Mouse (Mus musculus) CD8-positive naive resting alpha-beta T cell, adult 2 months (primary cell): Measurements from ENCODE around the gene Ypel5.

Experiments
- DNase-seq, 2 experiments: peaks; one replicate each; pipeline ENCODE4 v3.0.0; 2022; ENCODE audit warnings: low read depth in 2 of 2, low spot score in 2 of 2

Gene Ypel5

GRCm38 (mm10) chr17:72836158-72837115 is at the start of gene Ypel5:
TSS of gene Ypel5 (plus strand) at chr17:72836453.
- DNase-seq = peak; percentile 96 to 98

GRCm38 (mm10) chr17:72787886-72788436 is 48.3 kb upstream of the Ypel5 start:
- DNase-seq = no peak

GRCm38 (mm10) chr17:72793278-72793677 is 43.0 kb upstream of the Ypel5 start:
- no peak for DNase-seq

DNA sequence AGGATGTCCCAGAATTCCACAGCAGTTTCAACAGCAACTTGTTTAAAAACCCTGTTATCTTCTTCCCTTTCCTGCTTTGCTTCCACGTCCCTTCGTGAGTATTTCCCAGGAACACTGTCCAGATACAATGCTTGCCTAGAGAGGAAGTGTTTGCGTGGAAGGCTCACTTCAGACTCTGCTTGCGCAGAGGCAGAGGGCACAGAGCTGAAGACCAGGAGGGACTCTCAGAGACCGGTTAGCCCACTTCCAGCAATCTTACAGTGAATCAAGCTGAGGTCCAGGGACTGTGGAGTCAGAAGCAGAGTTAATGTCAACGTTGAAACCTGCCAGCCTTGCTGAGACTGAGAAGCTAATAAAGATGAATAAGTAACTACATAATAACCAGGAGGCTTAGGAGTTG is 41.6 kb upstream of the Ypel5 start:
- no peak for DNase-seq

GRCm38 (mm10) chr17:72795392-72796047 is 40.7 kb upstream of the Ypel5 start:
- DNase-seq = no peak

DNA sequence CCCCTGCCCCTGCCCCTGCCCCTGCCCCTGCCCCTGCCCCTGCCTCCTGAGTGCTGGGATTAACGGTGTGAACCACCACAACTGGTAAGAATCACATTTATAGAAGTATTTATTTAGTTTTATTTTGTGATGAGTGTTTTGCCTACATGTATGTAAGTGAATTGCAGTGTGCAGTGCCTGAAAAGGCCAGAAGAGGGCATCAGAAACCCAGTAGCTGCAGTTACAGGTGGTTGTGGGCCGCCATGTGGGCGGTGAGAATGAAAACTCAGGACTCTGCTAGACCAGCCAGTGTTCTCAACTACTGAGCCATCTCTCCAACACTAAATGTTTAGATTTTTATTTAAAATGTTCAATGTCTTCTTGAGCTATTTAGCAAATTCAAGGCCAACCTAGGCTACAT is 39.7 kb upstream of the Ypel5 start:
- DNase-seq = no peak

- peak; percentile 19 to 45 for DNase-seq
Measured at GRCm38 (mm10) chr17:72797867-72798266, 38.4 kb upstream of the Ypel5 start.

- DNase-seq = no peak
Measured at GRCm38 (mm10) chr17:72809942-72810654, 26.2 kb upstream of the Ypel5 start.

DNA sequence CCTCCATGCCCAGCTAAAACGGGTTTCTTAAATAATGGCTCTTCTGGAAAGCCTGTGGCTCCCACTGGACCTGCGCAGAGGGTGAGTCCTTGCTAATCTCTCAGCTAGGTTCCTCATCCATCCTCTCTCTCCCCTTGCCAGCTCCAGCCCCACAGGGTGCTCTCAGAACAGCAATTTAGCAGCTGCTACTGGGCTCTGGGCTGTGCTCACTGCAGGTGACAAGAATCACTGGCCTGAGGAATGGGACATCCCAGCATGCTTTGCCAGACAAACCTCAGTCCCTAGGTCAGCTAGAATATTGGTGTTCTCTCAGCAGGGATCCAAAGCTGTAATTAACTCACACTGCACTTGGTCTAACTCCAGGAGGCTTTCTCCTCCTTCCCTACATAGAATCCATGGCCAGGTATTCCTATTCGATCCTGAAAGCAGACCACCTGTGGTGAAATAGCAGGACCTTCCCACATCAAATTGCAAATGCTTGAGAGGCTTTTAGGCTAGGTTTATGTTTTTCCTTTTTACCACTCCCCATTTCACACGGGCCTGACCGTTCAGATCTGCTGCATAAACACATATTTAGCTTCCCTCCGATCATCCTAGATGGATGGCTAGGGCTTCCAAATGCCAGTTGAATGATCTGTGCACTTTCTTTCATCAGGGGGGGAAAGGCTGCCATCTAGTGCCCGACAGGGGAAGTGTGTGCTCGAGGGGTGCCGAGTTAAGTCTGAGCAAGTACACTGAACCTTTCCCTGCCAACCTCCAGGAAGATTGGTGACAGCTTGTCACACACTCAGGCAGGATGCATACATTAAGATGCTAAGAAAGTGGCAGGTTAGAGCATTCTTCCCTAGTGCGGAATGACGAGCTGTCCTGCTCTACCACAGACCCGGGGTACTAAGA is 22.6 kb upstream of the Ypel5 start:
- DNase-seq = peak; percentile 32 to 64

GRCm38 (mm10) chr17:72817574-72817973 is 18.7 kb upstream of the Ypel5 start:
- no peak for DNase-seq

- no peak for DNase-seq
Measured at GRCm38 (mm10) chr17:72819714-72820113, 16.5 kb upstream of the Ypel5 start.

GRCm38 (mm10) chr17:72820425-72820824 is 15.8 kb upstream of the Ypel5 start:
- no peak for DNase-seq

DNA sequence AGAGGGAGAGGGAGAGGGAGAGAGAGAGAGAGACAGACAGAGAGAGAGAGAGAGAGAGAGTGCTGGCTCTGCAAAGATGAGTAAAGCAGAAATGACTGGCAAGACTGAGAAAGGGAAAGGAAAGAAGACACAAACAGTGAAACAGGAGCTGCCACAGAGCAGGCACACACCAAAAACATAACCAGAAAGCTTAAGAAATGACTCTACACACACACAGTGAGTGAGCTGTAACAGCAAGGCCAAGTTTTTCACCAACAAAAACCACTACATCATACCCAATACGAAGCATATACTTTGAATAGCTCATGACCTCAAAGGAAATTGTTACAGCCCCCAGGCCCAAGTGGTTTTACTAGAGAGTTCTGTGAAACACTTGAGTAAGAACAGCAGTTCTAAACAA is 14.3 kb upstream of the Ypel5 start:
- no peak for DNase-seq

DNA sequence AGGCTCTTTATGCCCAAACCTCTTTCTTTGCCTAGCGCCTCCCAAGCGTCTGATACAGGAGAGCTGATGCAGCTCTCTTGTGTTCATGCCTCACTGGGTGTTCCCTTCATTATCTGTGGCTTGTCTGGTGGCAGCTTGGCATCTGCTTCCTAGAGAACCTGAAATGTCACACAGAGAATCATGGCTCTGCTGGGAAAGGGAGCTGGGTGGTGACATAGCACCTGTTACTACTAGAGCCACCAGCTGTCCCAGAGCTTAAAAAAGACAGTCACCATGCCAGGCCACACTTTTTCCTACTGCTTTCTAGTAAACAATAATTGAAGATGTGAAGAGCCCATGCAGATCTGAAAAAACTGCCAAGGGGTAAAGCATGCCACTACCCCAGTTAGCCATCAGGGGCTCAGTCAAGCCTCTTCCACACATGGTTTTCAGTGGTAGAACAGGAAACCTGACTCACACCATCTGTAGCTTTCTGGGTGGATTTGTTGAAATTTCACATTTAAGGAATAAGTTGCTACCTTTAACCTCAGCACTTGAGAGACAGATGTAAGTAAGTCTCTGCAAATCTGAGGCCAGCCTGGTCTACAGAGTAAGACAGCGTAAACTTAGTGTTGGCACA is 9.2 kb upstream of the Ypel5 start:
- no peak for DNase-seq

GRCm38 (mm10) chr17:72828027-72828678 is 8.1 kb upstream of the Ypel5 start:
- DNase-seq = no peak

GRCm38 (mm10) chr17:72828687-72829086 is 7.6 kb upstream of the Ypel5 start:
- DNase-seq = no peak

- peak; percentile 82 to 84 for DNase-seq
Measured at GRCm38 (mm10) chr17:72837140-72837712, 973 bp downstream of the Ypel5 start.

DNA sequence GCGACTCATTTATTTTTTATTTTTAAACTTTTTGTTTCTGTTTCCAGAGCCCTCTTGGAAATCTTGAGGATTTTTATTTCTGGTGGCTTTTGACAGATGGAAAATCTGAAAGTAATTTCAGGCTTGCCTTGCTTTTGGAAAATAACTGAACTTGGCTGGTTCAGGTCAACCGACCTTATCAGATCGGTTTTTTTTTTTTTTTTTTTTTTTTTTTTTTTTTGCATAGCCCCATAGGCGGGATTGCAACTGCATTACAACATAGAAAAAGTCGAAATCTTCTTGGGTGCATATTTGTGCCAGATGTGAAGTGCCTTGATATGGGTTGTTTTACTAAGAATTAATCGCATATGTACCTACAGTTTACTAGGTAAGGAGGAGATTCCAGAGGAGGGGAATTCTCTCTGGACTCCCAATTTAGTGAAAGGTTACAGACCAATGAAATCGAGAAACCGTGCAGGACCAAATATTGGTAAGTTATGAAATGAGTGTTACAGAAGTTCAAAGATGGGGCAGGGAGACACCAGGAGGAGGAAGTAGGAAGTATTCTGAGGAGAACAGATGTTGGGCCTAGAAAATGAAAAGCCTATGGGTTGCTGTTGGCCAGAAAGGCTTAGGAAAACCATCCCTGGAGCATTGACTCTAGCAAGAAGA is 1.7 kb downstream of the Ypel5 start:
- DNase-seq = no peak

GRCm38 (mm10) chr17:72839000-72839399 is 2.7 kb downstream of the Ypel5 start:
- no peak for DNase-seq
